Mouse (Mus musculus): ENCODE results near the gene Epha4.

The Epha4 gene

DNA sequence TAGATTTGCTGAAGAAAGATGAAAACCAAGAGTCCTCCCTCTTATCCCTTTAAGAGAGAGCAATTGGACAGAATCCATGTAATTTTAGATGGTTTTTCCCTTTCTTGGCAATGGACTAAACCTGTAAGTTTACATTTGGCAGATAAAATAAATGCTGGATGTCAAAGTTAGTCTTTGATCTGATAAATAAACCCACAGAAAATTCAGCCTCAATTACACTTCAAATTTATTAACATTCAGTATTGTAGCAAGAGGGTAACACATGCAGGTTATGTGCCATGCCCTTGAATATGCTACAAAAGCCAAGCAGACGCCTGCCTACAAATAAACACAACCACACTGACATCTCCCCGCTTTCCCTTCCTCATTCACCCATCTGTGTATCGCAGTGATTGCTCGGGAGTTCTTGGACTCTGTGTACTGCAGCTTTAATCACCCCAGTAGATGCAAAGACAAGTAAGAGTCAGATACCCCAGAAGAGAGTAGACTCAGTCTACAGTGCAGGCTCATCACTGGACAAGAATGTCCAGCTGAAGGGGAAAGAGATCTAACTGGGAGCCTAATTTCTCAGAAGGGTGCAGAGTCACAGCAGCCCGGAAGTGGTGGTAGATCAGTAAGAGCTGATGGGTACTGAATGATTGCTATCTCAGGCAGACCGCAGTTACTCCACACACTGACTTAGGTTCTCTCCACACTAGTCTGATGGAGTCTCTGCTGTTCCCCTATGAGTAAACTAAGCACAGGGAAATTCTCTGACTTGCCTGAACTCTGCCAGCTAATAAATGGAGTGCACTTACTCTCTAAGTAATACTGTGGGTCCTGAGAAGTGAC is 29.9 kb downstream of the Epha4 start:
- no peak for DNase-seq (ENCODE audit: low spot score)

- DNase-seq (ENCODE audit: low spot score), result no peak
These were observed 39.0 kb downstream of the Epha4 start for GRCm38 (mm10) chr1:77475808-77476413.

- no peak for DNase-seq (ENCODE audit: low spot score)
These were observed 41.2 kb downstream of the Epha4 start for GRCm38 (mm10) chr1:77473446-77474376.

GRCm38 (mm10) chr1:77472566-77472965 is 42.3 kb downstream of the Epha4 start:
- no peak for DNase-seq (ENCODE audit: low spot score)

GRCm38 (mm10) chr1:77471447-77471846 is 43.4 kb downstream of the Epha4 start:
- DNase-seq (ENCODE audit: low spot score), result no peak

DNA sequence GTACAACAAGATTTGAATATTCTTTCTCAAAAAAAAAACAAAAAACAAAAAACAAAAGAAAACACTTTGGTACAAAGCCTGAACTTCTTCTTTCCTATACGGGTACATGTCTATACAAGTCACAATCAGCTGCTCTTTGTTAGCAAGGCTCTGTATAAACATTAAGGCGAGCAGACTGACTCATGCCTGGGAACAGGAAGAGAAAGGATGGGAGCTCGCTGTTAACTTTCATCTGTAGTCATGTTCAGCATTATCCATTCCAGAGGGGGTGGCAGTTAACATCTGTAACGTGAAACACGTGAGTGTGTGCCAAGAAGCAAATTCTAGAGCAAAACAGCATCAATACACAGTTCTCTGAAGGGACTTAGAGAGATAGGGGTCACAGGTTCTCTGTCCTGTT is 43.9 kb downstream of the Epha4 start:
- no peak for DNase-seq (ENCODE audit: low spot score)

DNA sequence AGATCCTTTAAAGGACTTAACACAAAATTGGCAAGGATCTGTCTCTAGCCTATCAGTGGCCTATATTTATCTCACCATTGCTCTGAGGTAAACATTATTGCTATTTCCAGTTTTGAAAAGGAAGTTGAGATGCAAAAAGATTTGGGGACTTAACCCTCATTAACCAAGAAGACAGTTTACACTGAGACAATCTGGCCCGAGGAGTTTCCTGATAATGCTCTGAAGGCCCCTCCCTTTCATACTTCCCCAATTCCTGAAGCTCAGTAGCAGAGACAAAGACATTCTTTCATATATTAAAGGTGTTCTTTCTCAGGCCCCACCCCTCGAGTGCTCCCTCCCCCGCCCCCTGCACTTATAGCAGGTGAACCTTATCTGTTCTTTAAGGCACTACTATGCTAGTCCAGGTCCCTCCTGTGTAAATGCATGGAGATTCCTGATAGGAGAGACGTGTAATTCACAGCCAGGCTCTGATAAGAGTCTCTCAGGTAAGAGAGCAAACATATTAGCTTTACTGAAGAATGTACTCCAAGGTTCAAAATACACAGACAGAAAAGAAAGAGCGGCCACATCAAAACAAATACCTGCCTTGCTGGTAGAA is 46.1 kb downstream of the Epha4 start:
- no peak for DNase-seq (ENCODE audit: low spot score)

DNA sequence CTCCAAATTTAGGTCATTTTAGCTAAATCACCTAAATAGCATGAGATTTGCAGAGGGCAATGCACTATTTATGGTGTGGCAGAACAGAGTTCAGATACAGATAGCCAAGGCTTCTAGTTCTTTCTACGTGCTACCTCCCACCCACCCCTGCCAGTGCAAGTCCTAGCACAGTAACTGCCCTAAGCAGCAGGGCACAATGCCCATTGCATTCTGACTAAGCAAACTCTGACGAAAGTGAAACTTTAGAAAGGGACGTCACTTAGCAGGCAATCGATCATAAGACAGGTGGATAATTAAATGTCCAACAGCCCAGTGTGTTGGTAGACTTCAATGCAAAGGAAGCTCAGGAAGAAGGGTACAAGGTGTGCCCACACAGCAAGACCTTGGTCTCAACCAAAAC is 49.4 kb downstream of the Epha4 start:
- DNase-seq (ENCODE audit: low spot score), result no peak

GRCm38 (mm10) chr1:77464108-77464507 is 50.8 kb downstream of the Epha4 start:
- no peak for DNase-seq (ENCODE audit: low spot score)

GRCm38 (mm10) chr1:77461877-77462615 is 52.8 kb downstream of the Epha4 start:
- DNase-seq (ENCODE audit: low spot score), result no peak

GRCm38 (mm10) chr1:77460831-77461629 is 53.9 kb downstream of the Epha4 start:
- no peak for DNase-seq (ENCODE audit: low spot score)

GRCm38 (mm10) chr1:77458751-77459385 is 56.0 kb downstream of the Epha4 start:
- DNase-seq (ENCODE audit: low spot score), result no peak

DNA sequence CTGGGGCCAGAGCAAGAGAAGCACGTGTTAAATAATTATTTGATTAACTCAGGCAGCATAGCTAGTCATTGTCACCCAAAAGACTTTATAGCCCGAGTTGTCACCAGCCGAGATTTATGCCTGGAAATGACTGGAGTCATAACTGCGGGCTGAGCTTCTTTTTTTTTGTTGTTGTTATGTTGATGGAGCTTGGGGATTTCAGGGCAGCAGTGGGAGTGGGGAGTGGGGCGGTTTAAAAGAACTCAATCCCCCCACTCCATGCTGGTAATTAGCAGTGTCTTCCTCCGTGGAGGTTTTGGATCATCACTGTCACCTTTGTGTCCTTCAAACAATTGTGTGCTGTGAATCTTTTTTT is 57.5 kb downstream of the Epha4 start:
- no peak for DNase-seq (ENCODE audit: low spot score)

GRCm38 (mm10) chr1:77456695-77457445 is 58.0 kb downstream of the Epha4 start:
- DNase-seq (ENCODE audit: low spot score), result no peak

DNA sequence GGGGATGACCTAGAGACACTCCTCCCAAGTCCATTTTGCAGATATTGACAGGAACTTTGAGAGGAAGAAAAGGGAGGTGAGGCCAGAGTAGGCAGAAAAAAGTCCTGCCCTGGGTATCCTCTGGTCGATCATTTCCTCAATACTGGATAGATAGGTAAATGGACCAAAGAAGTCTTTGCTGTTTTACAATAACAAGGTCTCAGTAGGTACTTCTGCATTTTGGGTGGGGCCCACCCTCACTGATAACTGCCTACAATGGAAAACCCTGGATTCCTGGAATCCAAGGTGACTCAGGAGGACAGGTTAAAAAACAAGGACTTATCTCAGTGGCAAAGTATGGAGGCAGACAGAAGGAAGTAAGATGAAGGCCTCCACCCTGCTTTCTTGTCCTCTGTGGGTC is 61.1 kb downstream of the Epha4 start:
- no peak for DNase-seq (ENCODE audit: low spot score)

GRCm38 (mm10) chr1:77452721-77453120 is 62.2 kb downstream of the Epha4 start:
- no peak for DNase-seq (ENCODE audit: low spot score)

DNA sequence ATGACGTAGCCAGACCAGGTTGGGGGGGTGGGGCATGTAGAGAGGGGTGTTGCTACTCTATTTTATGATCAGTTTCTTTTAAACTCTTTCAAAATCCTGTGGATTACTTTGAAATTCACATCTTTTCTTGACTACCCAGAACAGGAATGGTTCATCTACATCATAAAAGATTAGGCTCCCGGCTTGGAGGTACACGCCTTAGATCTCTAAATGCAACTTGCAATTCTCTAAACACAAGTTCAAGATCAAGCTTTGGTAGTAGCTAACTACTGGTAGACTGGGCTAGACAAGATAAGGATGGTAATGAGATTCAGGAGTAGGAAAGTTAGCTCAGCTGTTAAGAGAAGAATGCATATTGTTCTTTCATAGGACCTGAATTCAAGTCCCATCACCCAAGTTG is 63.3 kb downstream of the Epha4 start:
- no peak for DNase-seq (ENCODE audit: low spot score)

DNA sequence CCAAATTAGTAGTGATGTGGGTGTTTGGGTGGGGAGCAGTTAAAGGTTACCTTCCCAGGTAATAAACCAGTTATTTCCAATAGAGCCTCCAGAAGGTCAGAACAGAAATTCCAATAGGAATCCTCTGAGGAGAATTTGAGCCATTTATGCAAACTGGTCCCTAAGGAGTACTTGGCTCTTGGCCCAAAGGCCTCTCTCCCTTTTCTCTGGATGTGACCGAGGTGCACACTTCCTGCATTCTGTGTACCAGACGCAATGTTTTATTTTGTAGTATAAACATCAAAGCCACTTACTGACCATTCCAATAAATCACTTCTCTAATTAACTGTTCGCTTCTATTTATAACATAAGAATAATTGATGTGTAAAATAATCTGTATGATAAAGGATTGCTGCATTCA is 64.7 kb downstream of the Epha4 start:
- no peak for DNase-seq (ENCODE audit: low spot score)

DNA sequence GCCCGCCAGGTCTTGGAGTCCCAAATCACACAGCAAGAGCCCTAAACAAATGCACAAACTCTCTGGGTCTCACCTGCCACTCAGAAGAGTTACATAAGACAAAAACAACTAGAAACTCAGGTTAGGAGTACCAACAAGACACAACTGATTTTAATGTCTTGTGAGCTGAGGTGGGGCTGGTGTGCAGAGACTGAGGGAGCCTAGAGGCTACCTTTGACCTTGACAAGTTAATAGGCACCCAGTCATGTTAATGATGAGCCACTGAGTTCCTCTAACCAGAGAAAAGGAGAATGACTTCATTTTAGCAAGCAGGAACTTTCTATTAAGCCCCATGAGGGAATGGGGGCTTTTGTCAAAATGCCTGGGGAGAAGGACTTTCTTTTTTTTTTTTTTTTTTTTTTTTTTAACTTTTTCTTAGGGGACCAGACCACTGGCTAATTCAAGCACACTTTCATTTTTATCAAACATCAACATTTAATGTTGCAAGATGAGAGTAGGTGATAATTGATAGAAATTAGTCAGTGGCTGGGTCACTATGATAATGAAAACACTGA is 67.8 kb downstream of the Epha4 start:
- DNase-seq (ENCODE audit: low spot score), result no peak
